Mouse (Mus musculus): ENCODE data around the gene Grem2.

- TF ChIP-seq CTCF (IDR thresholded peaks at IDR 0.05; ENCODE audit: extremely low read depth, insufficient read depth, low read length) (no peak), POLR2A (IDR thresholded peaks at IDR 0.05; ENCODE audit: extremely low read depth, insufficient read depth, low read length) (no peak)
These were observed 13.4 kb downstream of the Grem2 start for GRCm38 (mm10) chr1:174908232-174908631.
